Mouse (Mus musculus) heart, embryonic 15.5 days (tissue): Measurements from ENCODE around the gene Golph3. TPM values are rescaled to one million over a fixed set of nuclear protein-coding genes. Genes with fewer than 3 reads are reported as not detected.

Source experiments
- ATAC-seq: fragments of 200-750 bp; cut with Nextera tagmentation; replicated peaks from 2 replicates; pipeline ENCODE4 v1.8.0; 2017; ENCODE audit warnings: low read depth, moderate TSS enrichment; ENCODE audit not compliant: insufficient number of reproducible peaks, insufficient read depth, low FRiP score
- H3K27ac ChIP-seq: fragments of 300-500 bp; sonication (generic); 2 replicates; pipeline ENCODE4 v1.5.1; 2015; ENCODE audit warnings: mild to moderate bottlenecking, inconsistent platforms
- H3K27me3 ChIP-seq: fragments of 300-500 bp; sonication (generic); 2 replicates; pipeline ENCODE4 v1.6.1; 2015; ENCODE audit warnings: inconsistent platforms
- H3K36me3 ChIP-seq: fragments of 300-500 bp; sonication (generic); 2 replicates; pipeline ENCODE4 v1.6.1; 2015; ENCODE audit warnings: mild to moderate bottlenecking, inconsistent platforms
- H3K4me1 ChIP-seq: fragments of 300-500 bp; sonication (generic); replicated peaks from 2 replicates; pipeline ENCODE4 v1.6.1; 2015; ENCODE audit warnings: inconsistent platforms
- H3K4me2 ChIP-seq: fragments of 300-500 bp; sonication (generic); 2 replicates; pipeline ENCODE4 v1.6.1; 2015; ENCODE audit warnings: inconsistent platforms, mild to moderate bottlenecking, moderate library complexity
- H3K4me3 ChIP-seq: fragments of 300-500 bp; sonication (generic); 2 replicates; pipeline ENCODE4 v1.5.1; 2015; ENCODE audit warnings: mild to moderate bottlenecking, inconsistent platforms
- H3K9ac ChIP-seq: fragments of 300-500 bp; sonication (generic); 2 replicates; pipeline ENCODE4 v1.6.1; 2015; ENCODE audit warnings: mild to moderate bottlenecking, inconsistent platforms
- H3K9me3 ChIP-seq: fragments of 300-500 bp; sonication (generic); replicated peaks from 2 replicates; pipeline ENCODE4 v1.6.1; 2016; ENCODE audit warnings: inconsistent platforms
- whole genome bisulfite sequencing: fragments of 180-500 bp; shearing (Covaris S2); methylation state at CpG from one replicate; pipeline ENCODE4 v1.1.7; 2015; ENCODE audit warnings: mixed read lengths; 5-methylcytosine and 5-hydroxymethylcytosine counted together
- polyA plus RNA-seq: library from polyadenylated mRNA; unstranded; fragments of >200 nt; fragmentation: Nextera tagmentation; extraction: Ambion mirVana; gene quantifications from 2 replicates; pipeline ENCODE4 v1.2.1, GENCODE M21; 2015

The Golph3 gene
- 62.7 and 69.4 TPM in 2 replicates for polyA plus RNA-seq

- no peaks in the 10 kb centered on the region for H3K9me3 ChIP-seq
- WGBS = under 1% methylated on average over 73 of the region's 74 CpGs
- peaks cover 31% of the 10 kb centered on the region for H3K4me1 ChIP-seq
- no peaks in the 10 kb centered on the region for H3K27me3 ChIP-seq
- 0 out of 2 replicates have a peak, but pooled peaks cover 6% of the 10 kb centered on the region for H3K36me3 ChIP-seq
- H3K4me3 ChIP-seq = peak within 1 kb of the TSS; percentile 83
- H3K9ac ChIP-seq = peak within 1 kb of the TSS; percentile 95
- peak; percentile 94 for ATAC-seq
- peak within 1 kb of the TSS; percentile 79 for H3K4me2 ChIP-seq
- H3K27ac ChIP-seq = peak within 1 kb of the TSS; percentile 95
Observed at GRCm38 (mm10) chr15:12321091-12321787, at the start of gene Golph3. TSS of gene Golph3 (plus strand) at chr15:12321450.

DNA sequence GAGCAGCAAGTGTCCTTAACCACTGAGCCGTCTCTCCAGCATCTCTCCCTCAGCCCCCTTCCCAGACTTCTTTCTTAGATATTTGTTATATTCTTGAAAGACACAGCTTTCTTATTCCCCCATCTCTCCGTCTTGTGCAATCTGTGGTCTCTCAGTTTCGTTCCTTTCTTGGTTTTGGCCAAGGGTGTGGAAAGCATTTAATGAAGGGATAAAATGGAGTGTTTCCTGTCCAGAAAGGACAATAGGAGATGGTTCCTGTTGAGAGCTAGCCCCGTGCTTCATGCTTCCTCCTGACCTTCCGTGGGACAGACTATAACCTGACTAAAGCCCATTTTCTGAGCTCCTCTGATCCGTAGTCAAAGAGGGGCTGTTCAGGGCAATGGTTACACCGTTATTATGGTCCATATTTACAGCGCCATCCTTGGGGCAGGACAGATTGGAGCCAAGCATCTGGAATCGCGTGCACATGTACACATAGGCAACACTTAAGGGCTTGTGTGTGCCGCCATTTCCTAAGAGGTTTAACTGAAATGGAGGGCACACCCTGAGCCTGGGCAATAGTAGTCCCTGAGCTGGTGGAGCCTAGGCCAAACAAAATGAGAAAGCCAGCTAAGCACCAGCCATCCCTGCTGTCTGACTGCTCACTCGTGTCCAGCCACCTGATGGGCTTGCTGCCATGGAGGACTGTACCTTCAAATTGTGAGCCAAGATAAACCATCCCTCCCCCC is 47.8 kb upstream of the Golph3 start:
- 74% methylated on average over 12 of the region's 12 CpGs for WGBS
- no peak for ATAC-seq
- Histone ChIP-seq H3K9me3 (no peaks in the 10 kb centered on the region), H3K27me3 (no peaks in the 10 kb centered on the region), H3K36me3 (peaks cover 20% of the 10 kb centered on the region; the same call in 1 of the 2 replicates), H3K27ac (no peak overlapping the region), H3K4me2 (no peak overlapping the region), H3K9ac (no peak overlapping the region), H3K4me1 (0 out of 2 replicates have a peak, but pooled peaks cover 2% of the 10 kb centered on the region), H3K4me3 (no peak overlapping the region)

GRCm38 (mm10) chr15:12274053-12274769 is 47.0 kb upstream of the Golph3 start:
- WGBS = 53% methylated on average over 4 of the region's 4 CpGs
- Histone ChIP-seq H3K27me3 (no peaks in the 10 kb centered on the region), H3K9ac (no peak overlapping the region), H3K4me1 (0 out of 2 replicates have a peak, but pooled peaks cover 2% of the 10 kb centered on the region), H3K4me3 (no peak overlapping the region), H3K4me2 (no peak overlapping the region), H3K27ac (no peak overlapping the region), H3K36me3 (peaks cover 20% of the 10 kb centered on the region; the same call in 1 of the 2 replicates), H3K9me3 (no peaks in the 10 kb centered on the region)
- ATAC-seq = no peak

DNA sequence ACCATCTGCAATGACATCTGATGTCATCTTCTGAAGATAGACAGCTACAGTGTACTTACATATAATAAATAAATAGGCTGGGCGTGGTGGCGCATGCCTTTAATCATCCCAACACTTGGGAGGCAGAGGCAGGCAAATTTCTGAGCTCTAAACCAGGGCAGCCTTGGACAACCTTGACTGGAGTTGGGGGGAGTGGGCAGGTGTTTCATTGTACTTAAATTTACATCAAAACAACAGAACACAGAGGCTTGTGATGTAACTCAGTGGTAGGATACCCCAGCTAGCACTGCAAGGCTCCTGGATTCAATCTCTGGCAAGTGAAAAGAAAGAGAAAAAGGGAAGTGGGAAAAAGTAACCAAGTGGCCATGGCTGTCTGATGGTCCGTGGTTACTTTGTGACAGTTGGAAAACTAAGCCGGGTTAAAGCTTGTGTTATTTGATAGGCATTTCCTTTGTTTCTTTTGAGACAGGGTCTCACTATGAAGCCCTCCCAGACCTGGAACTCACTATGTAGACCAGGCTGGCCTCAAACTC is 46.1 kb upstream of the Golph3 start:
- Histone ChIP-seq H3K27me3 (no peaks in the 10 kb centered on the region), H3K9ac (no peak overlapping the region), H3K27ac (no peak overlapping the region), H3K4me1 (0 out of 2 replicates have a peak, but pooled peaks cover 2% of the 10 kb centered on the region), H3K4me2 (no peak overlapping the region), H3K9me3 (no peaks in the 10 kb centered on the region), H3K36me3 (peaks cover 11% of the 10 kb centered on the region; the same call in 1 of the 2 replicates), H3K4me3 (no peak overlapping the region)
- no peak for ATAC-seq
- WGBS = 67% methylated on average over 4 of the region's 4 CpGs

GRCm38 (mm10) chr15:12279816-12280215 is 41.4 kb upstream of the Golph3 start:
- Histone ChIP-seq H3K36me3 (no peaks in the 10 kb centered on the region), H3K9me3 (no peaks in the 10 kb centered on the region), H3K27ac (no peak overlapping the region), H3K9ac (no peak overlapping the region), H3K4me3 (no peak overlapping the region), H3K27me3 (no peaks in the 10 kb centered on the region), H3K4me2 (no peak overlapping the region), H3K4me1 (no peaks in the 10 kb centered on the region)
- ATAC-seq = no peak
- WGBS = 80% methylated on average over 1 of the region's 1 CpGs

DNA sequence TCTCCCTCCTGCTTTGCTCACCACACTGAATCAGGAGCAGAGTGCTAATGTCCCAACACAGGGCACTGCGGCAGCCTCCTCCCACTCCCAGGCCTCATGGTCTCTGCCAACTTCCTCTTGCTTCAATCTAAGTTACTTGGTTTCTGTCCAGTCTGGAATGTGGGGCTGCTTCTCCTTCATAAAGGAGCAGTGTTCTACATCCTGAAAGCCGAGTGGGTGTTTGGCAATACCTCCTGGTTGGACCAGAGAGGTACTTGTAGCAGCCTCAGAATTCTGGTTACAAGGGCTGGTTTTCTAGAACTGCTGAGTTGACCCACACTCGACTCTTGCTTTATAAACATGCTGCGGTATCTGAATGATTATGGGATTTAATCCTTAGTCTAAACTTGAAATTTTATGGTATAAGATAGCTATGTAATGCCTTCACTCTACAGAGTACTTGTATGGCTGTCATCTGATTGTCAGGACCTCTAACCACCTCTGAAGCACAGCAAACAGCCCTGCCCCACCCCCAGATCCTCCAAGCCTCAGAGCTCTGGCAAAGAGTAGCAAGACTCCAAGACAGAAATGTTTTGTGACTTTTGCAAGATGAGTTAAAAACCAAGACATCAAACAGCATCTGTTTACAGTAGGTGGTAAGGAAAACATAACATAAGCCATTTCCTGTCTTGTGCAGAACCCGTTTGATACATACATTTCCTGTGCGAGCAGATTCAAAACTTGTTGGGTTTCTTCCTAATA is 36.3 kb upstream of the Golph3 start:
- Histone ChIP-seq H3K36me3 (no peaks in the 10 kb centered on the region), H3K9ac (no peak overlapping the region), H3K27ac (peak overlapping the region; percentile 21; the same call in 1 of the 2 replicates), H3K27me3 (no peaks in the 10 kb centered on the region), H3K4me1 (no peaks in the 10 kb centered on the region), H3K4me3 (no peak overlapping the region), H3K9me3 (no peaks in the 10 kb centered on the region), H3K4me2 (no peak overlapping the region)
- WGBS = 58% methylated on average over 6 of the region's 6 CpGs
- no peak for ATAC-seq

DNA sequence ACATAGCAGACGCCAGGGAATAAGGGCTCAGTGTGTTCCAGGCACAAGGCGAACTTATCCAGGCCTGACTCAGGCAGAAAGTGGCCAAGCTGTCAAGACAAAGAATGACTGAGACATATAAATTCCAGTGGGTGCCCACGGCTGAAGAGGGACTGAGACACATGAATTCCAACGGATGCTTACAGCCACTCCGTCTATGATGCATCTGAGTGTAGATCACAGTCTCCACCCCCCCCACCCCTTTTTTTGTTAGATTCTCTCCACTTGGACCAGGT is 35.8 kb upstream of the Golph3 start:
- H3K9ac ChIP-seq = no peak overlapping the region
- 62% methylated on average over 5 of the region's 5 CpGs for WGBS

GRCm38 (mm10) chr15:12290330-12290729 is 30.9 kb upstream of the Golph3 start:
- Histone ChIP-seq H3K9ac (no peak overlapping the region), H3K36me3 (no peaks in the 10 kb centered on the region), H3K4me2 (no peak overlapping the region), H3K27ac (no peak overlapping the region), H3K4me3 (no peak overlapping the region), H3K4me1 (no peaks in the 10 kb centered on the region), H3K9me3 (no peaks in the 10 kb centered on the region), H3K27me3 (no peaks in the 10 kb centered on the region)
- 77% methylated on average over 7 of the region's 7 CpGs for WGBS
- no peak for ATAC-seq

More for the DNA sequence above, 35.8 kb upstream of the Golph3 start:
- Histone ChIP-seq H3K27ac (0 out of 2 replicates have a peak overlapping the region, but pooled peaks have one; percentile 21), H3K36me3 (no peaks in the 10 kb centered on the region), H3K4me3 (no peak overlapping the region), H3K9me3 (no peaks in the 10 kb centered on the region), H3K27me3 (no peaks in the 10 kb centered on the region), H3K4me2 (no peak overlapping the region), H3K4me1 (no peaks in the 10 kb centered on the region)
- ATAC-seq = no peak

GRCm38 (mm10) chr15:12291757-12292156 is 29.5 kb upstream of the Golph3 start:
- WGBS = 87% methylated on average over 2 of the region's 2 CpGs

DNA sequence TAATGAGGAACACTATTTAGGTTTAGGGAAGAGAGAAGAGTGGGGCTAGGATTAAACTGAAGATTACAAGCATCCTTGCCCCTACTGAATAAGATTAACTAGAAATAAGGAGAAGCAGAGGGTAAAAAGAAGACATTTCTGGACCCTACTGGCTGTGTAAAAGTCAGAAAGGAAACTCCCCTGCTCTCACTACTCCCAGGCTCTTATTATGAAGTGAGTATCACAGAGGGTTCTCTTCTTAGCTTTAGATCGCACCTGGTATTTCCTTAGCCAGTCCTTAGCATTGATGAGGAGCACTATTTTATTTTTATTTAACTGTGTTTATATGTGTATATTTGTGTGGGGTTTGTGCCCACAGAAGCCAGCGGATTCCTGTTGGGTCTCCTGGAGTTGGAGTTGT is 25.0 kb upstream of the Golph3 start:
- H3K27ac ChIP-seq = no peak overlapping the region
- no peaks in the 10 kb centered on the region for H3K27me3 ChIP-seq
- no peak overlapping the region for H3K9ac ChIP-seq
- H3K9me3 ChIP-seq = no peaks in the 10 kb centered on the region
- WGBS = 65% methylated on average over 2 of the region's 2 CpGs
- ATAC-seq = no peak
- no peaks in the 10 kb centered on the region for H3K4me1 ChIP-seq
- no peak overlapping the region for H3K4me3 ChIP-seq
- H3K36me3 ChIP-seq = no peaks in the 10 kb centered on the region
- no peak overlapping the region for H3K4me2 ChIP-seq

More at GRCm38 (mm10) chr15:12291757-12292156, 29.5 kb upstream of the Golph3 start:
- no peaks in the 10 kb centered on the region for H3K27me3 ChIP-seq
- no peak overlapping the region for H3K9ac ChIP-seq
- H3K36me3 ChIP-seq = no peaks in the 10 kb centered on the region
- H3K4me3 ChIP-seq = no peak overlapping the region
- ATAC-seq = no peak
- no peak overlapping the region for H3K4me2 ChIP-seq
- no peaks in the 10 kb centered on the region for H3K9me3 ChIP-seq
- no peaks in the 10 kb centered on the region for H3K4me1 ChIP-seq
- H3K27ac ChIP-seq = no peak overlapping the region
